Mouse (Mus musculus): ENCODE data around the gene Ppm1k.
"Not testable (repeated sequence)": the region's sequence is repeated elsewhere in the genome, so short reads cannot be mapped to it uniquely, and the experiment has no call there.

The Ppm1k gene

GRCm38 (mm10) chr6:57535386-57535936, at the start of gene Ppm1k:
TSS of gene Ppm1k (minus strand) at chr6:57535468.
- DNase-seq = peak; percentile 93

- DNase-seq = no peak
Measured at GRCm38 (mm10) chr6:57582356-57582755, 47.1 kb upstream of the Ppm1k start.

- peak; percentile 7 for DNase-seq
Measured at GRCm38 (mm10) chr6:57581595-57581994, 46.3 kb upstream of the Ppm1k start.

- DNase-seq = peak; percentile 80
Measured at GRCm38 (mm10) chr6:57580881-57581548, 45.7 kb upstream of the Ppm1k start, which contains the start of gene Herc6. TSS of gene Herc6 (plus strand) at chr6:57581000.

- DNase-seq = no peak
Measured at GRCm38 (mm10) chr6:57571587-57571986, 36.3 kb upstream of the Ppm1k start.

- no peak for DNase-seq
Measured at GRCm38 (mm10) chr6:57570170-57570974, 35.1 kb upstream of the Ppm1k start.

GRCm38 (mm10) chr6:57567630-57568029, 32.4 kb upstream of the Ppm1k start:
- DNase-seq = no peak

- no peak for DNase-seq
Measured at GRCm38 (mm10) chr6:57565452-57565851, 30.2 kb upstream of the Ppm1k start.

GRCm38 (mm10) chr6:57563454-57563853, 28.2 kb upstream of the Ppm1k start:
- no peak for DNase-seq

- DNase-seq = no peak
Measured at GRCm38 (mm10) chr6:57557796-57558317, 22.6 kb upstream of the Ppm1k start.

GRCm38 (mm10) chr6:57551211-57551796, 16.0 kb upstream of the Ppm1k start:
- DNase-seq = no peak

GRCm38 (mm10) chr6:57544866-57545265, 9.6 kb upstream of the Ppm1k start:
- DNase-seq = no peak

- DNase-seq = not testable (repeated sequence)
Measured at GRCm38 (mm10) chr6:57543591-57543990, 8.3 kb upstream of the Ppm1k start.

GRCm38 (mm10) chr6:57541737-57542335, 6.6 kb upstream of the Ppm1k start:
- DNase-seq = no peak

- no peak for DNase-seq
Measured at GRCm38 (mm10) chr6:57540950-57541498, 5.8 kb upstream of the Ppm1k start.

GRCm38 (mm10) chr6:57537887-57538286, 2.6 kb upstream of the Ppm1k start:
- no peak for DNase-seq

GRCm38 (mm10) chr6:57535971-57536669, 852 bp upstream of the Ppm1k start:
- no peak for DNase-seq

- DNase-seq = peak; percentile 43
Measured at GRCm38 (mm10) chr6:57534611-57535286, 519 bp downstream of the Ppm1k start.

GRCm38 (mm10) chr6:57534231-57534610, 1.0 kb downstream of the Ppm1k start:
- no peak for DNase-seq

- no peak for DNase-seq
Measured at GRCm38 (mm10) chr6:57533410-57533809, 1.9 kb downstream of the Ppm1k start.

- DNase-seq = no peak
Measured at GRCm38 (mm10) chr6:57532022-57532421, 3.2 kb downstream of the Ppm1k start.
